Mouse (Mus musculus) lung, embryonic 14.5 days (tissue): ENCODE results near the gene Pax5. TPM values are rescaled to one million over a fixed set of nuclear protein-coding genes. Genes with fewer than 3 reads are reported as not detected.
A peak's percentile ranks its signal among the peaks of the same experiment; 100 is the strongest.
"Not testable (repeated sequence)": the region's sequence is repeated elsewhere in the genome, so short reads cannot be mapped to it uniquely, and the experiment has no call there.

ENCODE experiments used
- ATAC-seq: fragments of 200-750 bp; cut with Nextera tagmentation; 2 replicates; pipeline ENCODE4 v1.8.0; 2017; ENCODE audit warnings: mild to moderate bottlenecking, moderate TSS enrichment, moderate library complexity; ENCODE audit not compliant: insufficient read depth
- DNase-seq: peaks from one replicate; pipeline ENCODE4 v3.0.0-alpha.2; 2015
- H3K27ac ChIP-seq: fragments of 300-500 bp; sonication (generic); 2 replicates; pipeline ENCODE4 v1.5.1; 2014; ENCODE audit warnings: low read depth, mild to moderate bottlenecking, moderate library complexity
- H3K27me3 ChIP-seq: fragments of 300-500 bp; sonication (generic); 2 replicates; pipeline ENCODE4 v1.6.1; 2014; ENCODE audit warnings: low read length, control low read depth; ENCODE audit not compliant: insufficient read depth
- H3K36me3 ChIP-seq: fragments of 300-500 bp; sonication (generic); 2 replicates; pipeline ENCODE4 v1.6.1; 2014; ENCODE audit warnings: control low read depth; ENCODE audit not compliant: insufficient read depth
- H3K4me1 ChIP-seq: fragments of 300-500 bp; sonication (generic); 2 replicates; pipeline ENCODE4 v1.6.1; 2014; ENCODE audit warnings: antibody characterized with exemption, control low read depth; ENCODE audit not compliant: insufficient read depth
- H3K4me2 ChIP-seq: fragments of 300-500 bp; sonication (generic); 2 replicates; pipeline ENCODE4 v1.6.1; 2014; ENCODE audit warnings: mild to moderate bottlenecking
- H3K4me3 ChIP-seq: fragments of 300-500 bp; sonication (generic); 2 replicates; pipeline ENCODE4 v1.5.1; 2014; ENCODE audit warnings: low read depth, low read length
- H3K9ac ChIP-seq: fragments of 300-500 bp; sonication (generic); 2 replicates; pipeline ENCODE4 v1.6.1; 2014
- H3K9me3 ChIP-seq: fragments of 300-500 bp; sonication (generic); 2 replicates; pipeline ENCODE4 v1.6.1; 2016; ENCODE audit warnings: low read depth, low read length, control low read depth
- CTCF ChIP-seq: IDR thresholded peaks from 2 replicates; pipeline ENCODE4 v1.5.1; 2016; ENCODE audit warnings: antibody characterized with exemption, low read depth
- WGBS: fragments of 180-500 bp; shearing (Covaris S2); extraction: QIAGEN DNeasy Blood & Tissue Kit; methylation state at CpG from one replicate; pipeline ENCODE4 v1.1.7; 2014; 5-methylcytosine and 5-hydroxymethylcytosine counted together
- polyA plus RNA-seq: library from polyadenylated mRNA; unstranded; fragments of >200 nt; fragmentation: Nextera tagmentation; extraction: Ambion mirVana; gene quantifications from 2 replicates; pipeline ENCODE4 v1.2.1, GENCODE M21; 2014

Pax5 gene
- polyA plus RNA-seq = not detected in 2 replicates

GRCm38 (mm10) chr4:44709740-44710700 is at the start of gene Pax5:
Pax5 (minus strand) TSS chr4:44710487.
- H3K27ac ChIP-seq = no peak within 1 kb of the TSS
- H3K4me2 ChIP-seq = no peak within 1 kb of the TSS
- ATAC-seq = no peak
- no peak within 1 kb of the TSS for H3K9ac ChIP-seq
- H3K4me3 ChIP-seq = no peak within 1 kb of the TSS
- no peak for TF ChIP-seq CTCF
- 27% methylated on average over 16 of the region's 16 CpGs for WGBS
- no peaks in the 10 kb centered on the region for H3K4me1 ChIP-seq
- no peaks in the 10 kb centered on the region for H3K9me3 ChIP-seq
- H3K36me3 ChIP-seq = no peaks in the 10 kb centered on the region
- peaks cover 100% of the 10 kb centered on the region for H3K27me3 ChIP-seq
- no peak for DNase-seq

- WGBS = 8% methylated on average over 10 of the region's 10 CpGs
- ATAC-seq, H3K4me1 ChIP-seq, DNase-seq, H3K36me3 ChIP-seq, H3K27me3 ChIP-seq, H3K9me3 ChIP-seq: not testable (repeated sequence)
- Histone ChIP-seq H3K27ac (peak overlapping the region; percentile 92; the same call in 1 of the 2 replicates), H3K9ac (peak overlapping the region; percentile 93), H3K4me3 (peak overlapping the region; percentile 84), H3K4me2 (peak overlapping the region; percentile 71)
Observed at GRCm38 (mm10) chr4:44757131-44757530, 46.8 kb upstream of the Pax5 start.

GRCm38 (mm10) chr4:44756134-44756951 is 46.1 kb upstream of the Pax5 start:
- peak; percentile 27 for TF ChIP-seq CTCF
- Histone ChIP-seq H3K9ac (peak overlapping the region; percentile 93), H3K9me3 (no peaks in the 10 kb centered on the region), H3K4me3 (peak overlapping the region; percentile 84), H3K4me1 (0 out of 2 replicates have a peak, but pooled peaks cover 4% of the 10 kb centered on the region), H3K27me3 (no peaks in the 10 kb centered on the region), H3K36me3 (no peaks in the 10 kb centered on the region), H3K27ac (peak overlapping the region; percentile 92), H3K4me2 (peak overlapping the region; percentile 71)
- ATAC-seq = peak; percentile 99
- WGBS = under 1% methylated on average over 58 of the region's 60 CpGs
- DNase-seq = peak; percentile 97

- H3K4me2 ChIP-seq = peak within 1 kb of the TSS; percentile 71
- no peak for TF ChIP-seq CTCF
- no peaks in the 10 kb centered on the region for H3K9me3 ChIP-seq
- no peak for DNase-seq
- WGBS = 3% methylated on average over 15 of the region's 15 CpGs
- H3K27me3 ChIP-seq = no peaks in the 10 kb centered on the region
- peak; percentile 52 for ATAC-seq
- no peaks in the 10 kb centered on the region for H3K36me3 ChIP-seq
- H3K4me1 ChIP-seq = 0 out of 2 replicates have a peak, but pooled peaks cover 4% of the 10 kb centered on the region
- H3K27ac ChIP-seq = peak within 1 kb of the TSS; percentile 92
- peak within 1 kb of the TSS; percentile 84 for H3K4me3 ChIP-seq
- H3K9ac ChIP-seq = peak within 1 kb of the TSS; percentile 93
Observed at GRCm38 (mm10) chr4:44755553-44756133, 45.4 kb upstream of the Pax5 start, which contains the start of gene Zcchc7. Zcchc7 (plus strand) TSS chr4:44755877.

GRCm38 (mm10) chr4:44740471-44740870 is 30.2 kb upstream of the Pax5 start:
- no peak overlapping the region for H3K4me2 ChIP-seq
- H3K36me3 ChIP-seq = no peaks in the 10 kb centered on the region
- DNase-seq (no peak), ATAC-seq (no peak)
- H3K4me1 ChIP-seq = no peaks in the 10 kb centered on the region
- WGBS = 68% methylated on average over 1 of the region's 1 CpGs
- no peak overlapping the region for H3K9ac ChIP-seq
- no peaks in the 10 kb centered on the region for H3K27me3 ChIP-seq
- no peaks in the 10 kb centered on the region; the same call in 1 of the 2 replicates for H3K9me3 ChIP-seq
- no peak for TF ChIP-seq CTCF
- H3K27ac ChIP-seq = no peak overlapping the region
- no peak overlapping the region for H3K4me3 ChIP-seq

GRCm38 (mm10) chr4:44721237-44721636 is 10.9 kb upstream of the Pax5 start:
- WGBS = 83% methylated on average over 4 of the region's 4 CpGs
- ATAC-seq = no peak
- no peaks in the 10 kb centered on the region for H3K4me1 ChIP-seq
- no peak overlapping the region for H3K4me3 ChIP-seq
- DNase-seq = no peak
- H3K9me3 ChIP-seq = no peaks in the 10 kb centered on the region
- H3K4me2 ChIP-seq = no peak overlapping the region
- H3K27me3 ChIP-seq = peaks cover 30% of the 10 kb centered on the region
- no peaks in the 10 kb centered on the region for H3K36me3 ChIP-seq
- TF ChIP-seq CTCF = no peak
- no peak overlapping the region for H3K27ac ChIP-seq
- H3K9ac ChIP-seq = no peak overlapping the region
